19 mouse cellular contexts compared by ENCODE assay signal in genomic region chr3:33397217-33397616, GRCm38 (mm10).
DNase-seq lines count a peak whose midpoint lies in the region; ATAC-seq and TF ChIP-seq lines count a peak whose summit lies in the region.
"Had no signal": no experiment of that assay in that cellular context is flagged by ENCODE, and none has a peak within 500 bp of the region (broad histone marks: within the 10 kb centered on the region; RNA-seq: fewer than 3 reads in every experiment).

No protein-coding gene starts in this region.

- ATAC-seq in hindbrain, embryonic 14.5 days (ENCODE audit: low FRiP score): 0 out of 2 replicates have a peak, but pooled peaks have one; percentile 29
- no peak for ATAC-seq in midbrain, postnatal 0 days (ENCODE audit: low FRiP score)
- ATAC-seq: hindbrain, embryonic 16.5 days; liver, embryonic 12.5 days; midbrain, embryonic 15.5 days had no signal

- DNase-seq in cerebellum, postnatal 14 days: peak; percentile 10 to 12
- no peak for DNase-seq in cerebellum, adult 8-10 months
- no peak for DNase-seq in hindbrain, embryonic 14.5 days (ENCODE audit: low spot score)
- DNase-seq in hindbrain, embryonic 10.5 days (ENCODE audit: low spot score): no peak
- peak; percentile 34 for DNase-seq in midbrain, postnatal 0 days (ENCODE audit: low spot score)
- DNase-seq in midbrain, embryonic 10.5 days (ENCODE audit: low spot score): no peak
- peak; percentile 11 for DNase-seq in right cerebral cortex, postnatal 4 days
- DNase-seq in testis, postnatal 10 days (ENCODE audit: low spot score): no peak
- DNase-seq: cerebellum, adult 11 months; gastrocnemius, postnatal 36 days; kidney, adult 11 months; thymus, adult 18-20 months had no signal

- TF ChIP-seq CTCF in midbrain, postnatal 0 days (IDR thresholded peaks at IDR 0.05): no peak

- H3K4me3 ChIP-seq in hindbrain, embryonic 14.5 days (replicated peaks; ENCODE audit: low read length): no peak overlapping the region
- no peak overlapping the region for H3K4me3 ChIP-seq in hindbrain, embryonic 10.5 days
- no peak overlapping the region for H3K4me3 ChIP-seq in midbrain, postnatal 0 days (ENCODE audit: low read depth, low read length)
- no peak overlapping the region for H3K4me3 ChIP-seq in midbrain, embryonic 10.5 days
- H3K4me3 ChIP-seq: forebrain, embryonic 12.5 days; heart, embryonic 15.5 days; liver, embryonic 12.5 days; lung, embryonic 15.5 days; midbrain, embryonic 15.5 days had no signal

- H3K4me1 ChIP-seq in hindbrain, embryonic 14.5 days (replicated peaks; ENCODE audit: control insufficient read depth, insufficient read depth, low read length): no peaks in the 10 kb centered on the region
- H3K4me1 ChIP-seq in hindbrain, embryonic 10.5 days (replicated peaks): no peaks in the 10 kb centered on the region
- H3K4me1 ChIP-seq in midbrain, postnatal 0 days (ENCODE audit: insufficient read depth, low read length): no peaks in the 10 kb centered on the region
- H3K4me1 ChIP-seq in midbrain, embryonic 10.5 days: no peaks in the 10 kb centered on the region
- H3K4me1 ChIP-seq: forebrain, embryonic 12.5 days; heart, embryonic 15.5 days; liver, embryonic 12.5 days; lung, embryonic 15.5 days; midbrain, embryonic 15.5 days had no signal

- H3K27me3 ChIP-seq in hindbrain, embryonic 14.5 days (ENCODE audit: control insufficient read depth, insufficient read depth, low read length): no peaks in the 10 kb centered on the region
- H3K27me3 ChIP-seq in hindbrain, embryonic 10.5 days (ENCODE audit: insufficient read depth, poor library complexity, severe bottlenecking): no peaks in the 10 kb centered on the region
- no peaks in the 10 kb centered on the region for H3K27me3 ChIP-seq in midbrain, postnatal 0 days (ENCODE audit: insufficient read depth, low read length)
- H3K27me3 ChIP-seq in midbrain, embryonic 10.5 days (ENCODE audit: low read depth, poor library complexity, severe bottlenecking): no peaks in the 10 kb centered on the region
- H3K27me3 ChIP-seq: forebrain, embryonic 12.5 days; heart, embryonic 15.5 days; liver, embryonic 12.5 days; lung, embryonic 15.5 days; midbrain, embryonic 15.5 days had no signal

- WGBS in hindbrain, embryonic 14.5 days: 67% methylated on average over 6 of the region's 6 CpGs
- WGBS in hindbrain, embryonic 10.5 days: 73% methylated on average over 6 of the region's 6 CpGs
- 63% methylated on average over 6 of the region's 6 CpGs for WGBS in midbrain, postnatal 0 days
- 75% methylated on average over 6 of the region's 6 CpGs for WGBS in midbrain, embryonic 10.5 days

- no peak overlapping the region for H3K4me2 ChIP-seq in hindbrain, embryonic 14.5 days (replicated peaks)
- H3K4me2 ChIP-seq in midbrain, postnatal 0 days (ENCODE audit: low read depth, low read length, poor library complexity, severe bottlenecking): no peak overlapping the region
- H3K4me2 ChIP-seq: forebrain, embryonic 12.5 days; heart, embryonic 15.5 days; liver, embryonic 12.5 days; lung, embryonic 15.5 days; midbrain, embryonic 15.5 days had no signal

- H3K27ac ChIP-seq in hindbrain, embryonic 14.5 days: no peak overlapping the region
- no peak overlapping the region for H3K27ac ChIP-seq in hindbrain, embryonic 10.5 days
- no peak overlapping the region for H3K27ac ChIP-seq in midbrain, postnatal 0 days (ENCODE audit: low read depth, low read length)
- no peak overlapping the region for H3K27ac ChIP-seq in midbrain, embryonic 10.5 days (replicated peaks)
- H3K27ac ChIP-seq: forebrain, embryonic 12.5 days; heart, embryonic 15.5 days; kidney, postnatal 0 days; liver, embryonic 12.5 days; lung, embryonic 15.5 days; midbrain, embryonic 15.5 days had no signal

- no peaks in the 10 kb centered on the region for H3K36me3 ChIP-seq in hindbrain, embryonic 14.5 days (replicated peaks; ENCODE audit: control insufficient read depth, insufficient read depth)
- no peaks in the 10 kb centered on the region for H3K36me3 ChIP-seq in hindbrain, embryonic 10.5 days
- no peaks in the 10 kb centered on the region for H3K36me3 ChIP-seq in midbrain, postnatal 0 days (ENCODE audit: insufficient read depth, low read length)
- H3K36me3 ChIP-seq in midbrain, embryonic 10.5 days: no peaks in the 10 kb centered on the region
- H3K36me3 ChIP-seq: forebrain, embryonic 12.5 days; heart, embryonic 15.5 days; liver, embryonic 12.5 days; lung, embryonic 15.5 days; midbrain, embryonic 15.5 days had no signal

- no peak overlapping the region for H3K9ac ChIP-seq in hindbrain, embryonic 14.5 days
- H3K9ac ChIP-seq in midbrain, postnatal 0 days (replicated peaks; ENCODE audit: low read length, poor library complexity, severe bottlenecking): no peak overlapping the region
- H3K9ac ChIP-seq: forebrain, embryonic 12.5 days; heart, embryonic 15.5 days; liver, embryonic 12.5 days; lung, embryonic 15.5 days; midbrain, embryonic 15.5 days had no signal

- H3K9me3 ChIP-seq in hindbrain, embryonic 14.5 days (ENCODE audit: control insufficient read depth, low read length): no peaks in the 10 kb centered on the region
- no peaks in the 10 kb centered on the region for H3K9me3 ChIP-seq in hindbrain, embryonic 10.5 days
- H3K9me3 ChIP-seq in midbrain, postnatal 0 days (ENCODE audit: low read length): no peaks in the 10 kb centered on the region
- H3K9me3 ChIP-seq in midbrain, embryonic 10.5 days (replicated peaks): no peaks in the 10 kb centered on the region
- H3K9me3 ChIP-seq: forebrain, embryonic 12.5 days; heart, embryonic 15.5 days; liver, embryonic 12.5 days; lung, embryonic 15.5 days; midbrain, embryonic 15.5 days had no signal

Comparison
In these comparisons a context has a peak if more than half of its experiments do, and no peak if none do; other contexts are left out.
1. DNase-seq: peak in cerebellum, postnatal 14 days (2 of 2), midbrain, postnatal 0 days (single experiment) and right cerebral cortex, postnatal 4 days (single experiment); none in cerebellum, adult 8-10 months (single experiment), hindbrain, embryonic 14.5 days (single experiment), hindbrain, embryonic 10.5 days (single experiment), midbrain, embryonic 10.5 days (single experiment) and testis, postnatal 10 days (single experiment).